Mouse (Mus musculus): ENCODE results near the gene Ggact.

The Ggact gene

DNA sequence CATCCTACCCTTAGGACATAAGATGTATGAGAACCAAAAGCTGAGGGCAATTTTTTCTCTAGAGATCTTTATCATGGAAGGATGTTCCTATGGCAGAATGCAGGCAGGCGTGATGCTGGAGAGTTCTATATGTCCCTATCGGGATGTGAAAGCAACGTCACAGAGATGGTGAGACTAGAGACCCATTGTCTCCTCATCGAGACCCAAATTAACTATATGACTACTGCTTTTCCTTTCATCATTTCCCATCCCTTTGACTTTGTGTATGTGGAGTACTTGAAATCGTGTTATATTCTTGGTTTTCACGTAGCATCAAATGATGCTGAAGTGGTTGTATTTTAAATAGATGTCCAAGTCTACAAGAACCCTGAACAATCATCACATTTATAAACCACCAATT, at the start of gene Ggact:
TSS of gene Ggact (minus strand) at position 101 of the 400 bp plus-strand sequence.
- CTCF ChIA-PET: no interaction called here

DNA sequence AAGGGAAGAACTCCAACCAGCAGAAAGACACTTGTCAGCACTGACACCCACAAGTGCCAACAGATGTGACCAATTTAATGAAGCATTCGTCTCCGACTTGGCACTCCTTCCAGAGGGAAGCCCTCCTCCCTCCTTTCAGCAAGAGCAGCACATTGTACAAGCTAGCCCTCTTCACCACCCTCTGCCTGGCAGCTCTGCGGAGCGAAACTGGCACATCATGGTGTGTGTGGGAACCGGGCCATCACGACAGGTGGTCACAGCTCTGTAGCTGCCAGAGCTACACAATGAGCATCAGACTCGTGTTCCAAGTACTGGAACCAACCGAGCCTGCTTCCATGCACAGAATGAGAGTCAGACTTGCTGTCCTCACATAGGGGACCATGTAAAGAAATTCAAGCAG, 44.4 kb upstream of the Ggact start:
- CTCF ChIA-PET: no interaction called here

DNA sequence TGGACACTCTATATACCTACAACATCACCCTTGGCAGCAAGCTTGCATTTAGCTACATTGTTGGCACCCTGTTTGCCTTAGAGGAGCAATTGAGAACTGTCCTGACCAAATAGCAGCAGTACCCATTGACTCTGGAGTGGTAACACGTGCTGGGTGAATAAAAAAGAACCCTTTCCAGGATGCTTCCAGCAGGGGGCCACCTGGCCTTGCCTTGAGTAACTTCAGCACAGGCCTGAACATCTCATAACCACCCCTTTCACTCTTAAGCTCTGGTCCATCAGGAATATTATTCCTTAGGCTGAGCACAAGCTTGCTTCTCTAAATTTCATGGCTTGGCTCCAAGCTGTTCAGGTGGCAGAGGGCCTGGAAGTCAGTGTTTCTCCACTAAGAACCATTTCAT, 39.8 kb upstream of the Ggact start:
- CTCF ChIA-PET: interaction anchor here (0.5 kb wide), 1 partner anchor 16 kb away, joined by 6 read pairs; no protein-coding TSS in a partner anchor

DNA sequence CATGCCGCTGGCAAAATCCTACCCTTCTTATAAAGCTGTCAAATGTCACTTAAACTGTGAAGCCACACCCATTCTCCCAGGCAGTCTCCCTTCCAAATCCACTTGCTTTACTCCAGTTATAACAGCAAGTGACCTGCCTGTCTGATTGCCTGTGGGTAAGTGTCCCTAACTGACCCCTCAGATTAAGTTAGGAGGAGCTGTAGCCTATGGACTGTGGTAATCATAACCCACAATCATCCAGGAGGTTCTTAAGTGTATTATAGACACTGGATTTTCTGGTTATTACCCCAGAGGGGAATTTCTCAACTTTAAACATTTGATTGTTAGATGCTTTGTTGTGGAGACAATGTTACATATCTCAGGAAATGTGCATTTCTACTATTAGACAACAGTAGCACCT, 39.0 kb upstream of the Ggact start:
- CTCF ChIA-PET: interaction anchor here (0.6 kb wide), 1 partner anchor 103 kb away, joined by 3 read pairs; no protein-coding TSS in a partner anchor

DNA sequence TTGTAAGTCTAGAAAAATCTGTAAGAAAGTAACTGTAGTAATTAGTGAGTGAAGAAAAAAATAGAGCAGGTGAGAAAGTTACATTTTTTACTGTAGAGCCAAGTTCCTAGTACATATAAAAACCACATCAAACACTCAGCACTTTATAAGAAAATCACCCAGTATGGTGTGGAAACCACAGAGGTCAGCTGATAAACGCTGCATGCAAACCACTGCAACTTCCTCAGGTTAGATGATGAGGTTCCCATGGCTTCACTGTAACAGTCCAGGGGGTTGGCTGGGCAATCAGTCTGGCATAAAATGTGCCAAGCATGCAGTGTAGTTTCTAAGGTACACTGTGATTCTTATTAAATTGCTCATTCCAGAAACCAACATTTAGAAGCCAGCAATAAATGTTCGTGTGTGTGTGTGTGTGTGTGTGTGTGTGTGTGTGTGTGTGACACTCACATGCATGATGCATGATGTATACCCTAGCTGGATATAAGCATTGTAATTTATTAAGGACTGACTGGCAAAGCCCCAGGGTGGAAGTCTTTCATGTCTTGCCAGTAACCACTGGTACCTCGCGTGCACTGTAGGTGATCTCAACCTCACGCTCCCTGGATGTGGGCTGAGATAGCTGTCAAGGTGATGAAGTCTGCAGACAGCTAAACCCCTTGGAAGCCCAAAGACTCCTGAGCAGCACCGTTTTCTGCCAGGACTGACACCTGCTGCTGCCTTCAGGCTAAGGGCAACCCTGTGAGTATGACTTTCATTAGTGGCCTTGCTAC, 38.3 kb upstream of the Ggact start:
- CTCF ChIA-PET: interaction anchor here (0.6 kb wide), 1 partner anchor 104 kb away, joined by 3 read pairs; no protein-coding TSS in a partner anchor

DNA sequence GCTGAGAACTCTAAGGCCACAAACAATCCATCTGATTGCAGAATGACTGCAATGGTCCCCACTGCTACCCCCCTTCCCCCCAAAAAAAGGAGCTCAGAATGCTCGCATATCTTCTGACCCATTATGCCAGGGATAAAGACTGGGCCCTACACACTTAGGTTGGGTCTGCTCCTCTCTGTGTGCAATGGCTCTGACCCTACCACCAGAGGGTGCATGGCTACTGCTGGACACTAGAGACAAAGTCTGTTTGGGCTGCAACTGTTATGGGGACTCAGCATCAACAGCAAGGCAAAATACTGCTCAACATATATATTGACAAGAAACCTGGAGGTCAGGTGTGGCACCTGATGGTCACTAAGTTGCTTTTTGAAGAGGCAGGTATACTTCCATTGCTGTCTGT, 37.4 kb upstream of the Ggact start:
- CTCF ChIA-PET: no interaction called here

DNA sequence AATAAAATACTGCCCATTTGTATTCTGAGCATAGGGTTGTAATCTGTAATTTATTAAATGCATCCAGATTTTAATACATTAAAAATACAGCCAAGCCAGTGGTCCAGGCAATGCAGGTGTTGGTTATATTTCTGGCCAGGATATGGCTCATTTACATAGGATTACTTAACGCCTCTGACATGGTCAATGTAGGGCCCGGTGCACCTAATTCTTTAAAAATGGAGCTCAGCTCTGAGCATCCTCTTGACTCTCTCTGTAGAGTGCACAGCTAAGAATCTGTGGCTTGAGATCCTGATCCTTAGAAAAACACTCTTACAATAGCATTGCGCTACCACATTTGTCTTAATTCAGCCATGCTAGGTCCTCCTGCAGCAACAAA, 29.9 kb upstream of the Ggact start:
- CTCF ChIA-PET: no interaction called here

DNA sequence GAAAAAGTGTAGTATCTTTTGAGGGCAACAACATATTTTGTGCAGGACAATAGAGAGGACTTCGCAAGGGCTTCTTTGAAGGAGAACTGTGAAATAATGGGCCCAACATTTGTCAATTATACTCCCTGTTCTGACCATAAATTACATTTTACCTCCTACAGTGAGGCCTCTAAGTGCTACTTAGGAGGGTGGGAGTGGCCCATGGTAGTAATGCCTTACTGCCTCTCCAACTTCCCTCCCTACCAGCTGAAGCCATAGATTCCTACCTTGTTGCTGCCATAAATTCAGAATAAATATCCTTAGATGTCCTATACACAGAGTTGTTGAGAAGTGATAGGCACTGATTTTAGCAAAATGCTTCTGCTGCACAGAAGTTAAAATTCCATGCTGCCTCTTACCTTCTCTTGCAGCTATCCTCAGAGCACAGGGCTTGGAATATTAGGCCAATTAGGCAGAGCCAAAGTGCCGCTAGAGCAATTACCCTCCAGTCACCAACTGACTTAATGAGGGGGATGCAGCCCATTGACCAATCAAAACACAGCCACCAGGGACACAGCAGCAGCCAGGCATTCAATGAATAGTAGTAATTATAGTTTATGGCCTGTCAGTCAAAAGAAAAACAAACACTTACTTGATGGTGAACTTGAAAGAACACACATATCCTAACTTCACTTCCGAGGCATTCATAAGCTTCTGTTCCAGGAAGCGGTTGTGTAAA, 29.4 kb upstream of the Ggact start:
- CTCF ChIA-PET: no interaction called here

DNA sequence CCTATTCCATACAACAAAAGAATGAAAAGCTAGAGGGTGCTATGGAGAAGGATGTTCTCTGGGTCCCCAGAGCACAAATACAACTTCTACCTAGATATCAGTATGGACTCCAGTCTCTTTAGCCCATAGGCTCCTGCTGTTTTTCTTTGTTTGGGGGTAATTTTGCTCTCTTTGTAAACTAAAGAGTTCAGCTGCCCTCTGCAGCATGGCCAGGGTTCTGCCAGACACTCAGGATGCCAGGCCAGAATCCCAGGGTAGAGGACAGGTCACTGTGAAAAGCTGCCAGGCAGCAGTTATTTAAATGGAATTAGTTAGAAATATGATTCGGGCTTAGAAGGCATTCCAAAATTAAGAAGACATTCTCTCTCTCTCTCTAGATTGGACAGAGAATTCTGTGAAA, 22.9 kb upstream of the Ggact start:
- CTCF ChIA-PET: interaction anchor here (0.7 kb wide), 1 partner anchor 419 kb away, joined by 7 read pairs; no protein-coding TSS in a partner anchor

DNA sequence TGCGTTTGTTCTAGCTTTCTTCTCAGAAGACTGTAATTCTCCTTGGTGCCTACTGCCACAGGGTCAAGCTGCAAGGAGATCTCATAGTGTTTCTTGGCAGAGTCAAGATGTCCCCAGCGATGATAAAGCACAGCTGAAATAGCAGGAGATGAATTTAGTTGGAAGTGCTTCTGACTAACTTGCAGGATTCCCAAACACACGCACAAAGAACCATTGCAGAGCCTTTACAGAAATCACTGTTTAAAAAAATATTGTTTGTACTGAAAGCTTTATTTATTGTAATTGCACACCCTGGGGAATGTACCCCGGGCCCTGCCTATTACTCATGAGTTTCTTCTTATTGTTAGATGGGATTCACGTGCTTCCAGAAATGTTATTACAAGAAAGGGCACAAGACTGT, 6.5 kb upstream of the Ggact start:
- CTCF ChIA-PET: no interaction called here

DNA sequence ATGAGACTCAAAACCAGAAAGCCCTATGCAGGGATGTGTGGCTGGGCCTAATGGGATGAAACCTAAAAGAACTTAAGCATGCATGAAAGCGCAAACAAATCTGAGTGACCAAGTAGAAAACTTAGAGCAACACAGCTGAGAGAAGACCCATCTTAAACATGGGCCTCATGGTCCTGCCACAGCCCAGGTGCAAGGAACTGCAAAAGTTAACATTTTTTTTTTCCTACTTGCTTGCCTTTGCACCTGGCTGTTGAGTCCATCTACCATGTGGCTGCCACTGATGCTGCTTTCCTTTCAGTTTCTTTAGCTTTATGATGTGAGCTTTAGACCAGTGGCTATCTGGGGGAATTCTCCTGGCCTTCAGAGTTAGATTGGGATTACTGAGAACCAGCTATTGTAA, 4.1 kb upstream of the Ggact start:
- CTCF ChIA-PET: no interaction called here

DNA sequence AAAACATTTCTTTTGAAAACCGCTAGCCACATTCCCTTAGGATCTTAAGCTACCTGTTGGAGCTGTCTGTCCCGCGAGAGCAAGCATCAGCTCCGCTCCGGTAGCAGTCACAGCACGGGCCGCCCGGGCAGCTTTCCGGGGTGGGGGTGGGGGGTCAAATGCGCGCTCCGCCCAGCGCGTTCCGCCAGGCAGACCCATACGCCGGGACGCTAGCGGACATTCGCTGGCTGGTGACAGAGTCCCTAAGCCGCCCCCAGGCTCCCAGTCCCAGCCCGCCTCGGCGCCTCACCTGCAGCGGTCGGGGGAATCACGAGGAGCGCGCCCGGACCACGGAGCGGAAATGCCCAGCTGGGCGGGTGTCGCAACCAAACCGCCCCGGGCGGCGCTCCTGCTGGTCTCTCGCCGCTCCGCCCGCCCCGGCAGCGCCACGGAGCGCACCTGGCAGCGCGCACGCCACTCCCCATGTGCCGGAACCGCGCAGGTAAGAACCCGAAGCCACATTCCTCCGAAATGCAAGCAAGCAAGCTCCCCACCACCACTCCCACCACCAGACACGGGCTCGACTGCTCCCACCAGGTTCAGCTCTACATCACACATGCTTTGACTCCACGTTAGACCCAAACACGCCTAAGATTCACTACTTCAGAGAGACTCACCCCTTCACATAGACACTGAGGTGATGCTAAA, 602 bp downstream of the Ggact start:
- CTCF ChIA-PET: interaction anchor here (1.2 kb wide), 1 partner anchor 758 kb away, joined by 3 read pairs; no protein-coding TSS in a partner anchor

DNA sequence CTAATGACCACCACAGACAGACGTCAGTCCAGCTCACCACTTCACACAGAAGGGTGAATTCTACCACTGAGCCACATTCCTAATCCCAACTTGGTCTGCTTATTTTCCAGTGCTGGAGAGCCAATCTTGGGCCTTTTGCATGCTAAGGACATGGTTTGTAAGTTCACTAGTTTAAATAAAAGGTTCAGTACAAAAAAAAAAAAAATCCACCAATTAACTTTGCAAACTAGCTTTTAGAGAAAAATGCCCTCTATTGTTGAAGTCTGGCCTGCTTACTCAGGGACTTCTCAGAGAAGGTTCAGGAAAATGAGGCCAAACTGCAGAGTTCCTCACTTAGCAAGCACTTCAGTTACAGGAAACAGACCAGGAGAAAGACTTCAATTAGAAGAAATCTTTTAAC, 1.4 kb downstream of the Ggact start:
- CTCF ChIA-PET: interaction anchor here (1.2 kb wide), 1 partner anchor 757 kb away, joined by 3 read pairs; no protein-coding TSS in a partner anchor

DNA sequence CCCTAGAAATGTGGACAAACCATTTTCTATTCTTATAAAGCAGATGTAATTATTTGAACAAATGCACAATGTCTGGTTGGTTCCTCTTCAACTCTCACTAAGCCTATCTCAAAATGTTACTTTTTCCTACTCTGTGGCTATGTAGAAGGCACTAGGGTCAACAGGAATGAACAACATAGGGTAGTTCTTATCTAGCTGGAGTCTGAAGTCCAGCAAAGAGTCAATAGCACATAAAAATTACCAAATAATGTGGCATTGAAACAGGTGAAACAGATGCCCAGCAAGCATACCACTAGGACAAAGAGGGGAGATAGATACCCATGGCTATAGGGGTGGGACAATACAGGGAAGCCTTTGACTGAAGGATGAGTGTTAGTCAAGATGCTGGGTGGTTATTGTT, 2.3 kb downstream of the Ggact start:
- CTCF ChIA-PET: interaction anchor here (0.6 kb wide), 1 partner anchor 26 kb away, joined by 4 read pairs; no protein-coding TSS in a partner anchor

DNA sequence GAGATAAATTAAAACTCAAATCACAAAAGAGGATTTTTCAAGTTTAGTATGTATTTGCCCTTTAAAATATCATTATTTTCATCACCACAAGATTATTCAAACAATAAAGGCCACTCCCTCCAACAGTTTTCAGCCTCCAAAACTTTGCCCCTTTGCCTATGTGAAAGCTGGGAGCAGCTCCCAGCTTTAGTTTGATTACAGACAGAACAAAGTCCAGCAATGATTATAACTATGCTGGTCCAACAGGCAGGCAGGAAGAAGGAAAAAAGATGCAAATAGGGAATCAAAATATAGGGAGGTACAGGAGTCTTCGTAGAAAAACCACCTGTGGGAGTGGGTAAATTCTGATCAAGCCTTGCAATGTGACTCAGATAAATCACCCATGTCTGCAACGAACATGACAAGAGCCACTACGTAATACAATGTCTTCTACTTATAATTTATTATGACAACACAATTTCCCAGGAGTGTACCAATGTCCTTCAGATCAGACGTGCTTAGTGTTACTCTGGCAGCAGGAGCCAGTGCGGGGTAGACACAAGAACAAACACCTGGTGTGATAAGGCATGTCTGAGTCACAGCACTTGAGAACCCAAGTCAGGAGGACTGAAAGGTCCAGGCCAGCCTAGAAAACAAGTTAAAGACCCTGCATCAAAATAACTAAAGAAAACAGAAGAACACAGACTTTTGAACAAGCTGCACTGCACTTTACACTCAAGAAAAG, 4.0 kb downstream of the Ggact start:
- CTCF ChIA-PET: interaction anchor here (0.7 to 0.8 kb wide), 2 partner anchors 804 to 1296 kb away, joined by 3 to 8 read pairs; no protein-coding TSS in a partner anchor

DNA sequence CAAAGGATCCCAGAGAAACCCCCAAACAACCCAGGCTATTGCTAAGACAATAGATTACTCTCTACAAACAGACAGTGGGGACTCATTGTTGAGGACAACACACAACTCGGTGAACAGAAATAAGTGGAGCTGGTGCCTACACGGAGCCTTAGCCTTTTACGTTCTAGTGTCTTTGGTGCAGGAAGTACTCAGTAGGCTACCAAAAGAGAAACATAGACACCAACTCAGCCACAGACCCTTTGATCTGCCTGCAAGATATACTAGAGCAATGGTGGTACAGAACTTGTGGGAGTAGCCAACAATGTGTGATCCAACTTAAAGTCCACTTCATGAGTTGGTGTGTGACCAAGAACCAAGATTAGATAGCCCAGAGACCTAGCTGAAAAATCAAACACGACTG, 5.5 kb downstream of the Ggact start:
- CTCF ChIA-PET: interaction anchor here (0.7 kb wide), 1 partner anchor 12 kb away, joined by 3 read pairs; no protein-coding TSS in a partner anchor

DNA sequence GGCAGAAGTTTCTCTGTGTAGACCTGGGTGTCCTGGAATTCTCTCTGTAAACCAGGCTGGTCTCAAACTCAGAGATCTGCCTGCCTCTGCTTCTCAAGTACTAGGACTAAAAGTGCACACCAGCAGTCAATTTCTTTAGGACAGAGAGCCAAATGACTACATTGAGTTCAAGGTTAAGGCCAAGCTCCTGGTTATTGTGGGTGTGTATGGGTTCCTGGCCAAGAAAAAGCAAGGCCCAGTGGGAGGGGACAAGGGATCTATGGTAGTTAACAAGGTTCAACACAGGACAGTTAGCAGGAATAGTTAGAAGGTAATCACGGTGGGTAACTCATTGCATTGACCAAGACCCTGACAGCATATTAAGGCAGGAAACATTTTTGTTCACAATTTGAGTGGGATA, 8.6 kb downstream of the Ggact start:
- CTCF ChIA-PET: no interaction called here

DNA sequence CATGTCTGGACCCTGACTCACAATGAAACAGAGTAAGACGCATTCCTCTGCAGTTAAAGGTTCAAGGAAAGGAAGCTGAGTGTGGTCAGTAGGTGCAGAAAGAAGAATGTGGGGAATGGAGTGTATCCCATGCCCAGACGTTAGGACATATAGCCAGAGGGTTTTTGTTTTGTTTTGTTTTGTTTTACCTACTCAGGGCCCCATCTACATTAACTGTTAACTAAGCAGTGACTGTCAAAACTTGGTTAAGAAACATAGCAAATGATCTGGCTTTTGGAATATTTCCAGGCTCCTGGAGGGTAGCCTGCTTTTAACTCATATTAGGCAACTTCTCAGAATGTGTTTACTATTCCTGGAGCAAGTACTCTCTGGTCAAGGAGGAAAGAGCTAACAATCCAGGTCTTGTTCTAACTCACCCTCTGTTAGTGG, 9.6 kb downstream of the Ggact start:
- CTCF ChIA-PET: no interaction called here

DNA sequence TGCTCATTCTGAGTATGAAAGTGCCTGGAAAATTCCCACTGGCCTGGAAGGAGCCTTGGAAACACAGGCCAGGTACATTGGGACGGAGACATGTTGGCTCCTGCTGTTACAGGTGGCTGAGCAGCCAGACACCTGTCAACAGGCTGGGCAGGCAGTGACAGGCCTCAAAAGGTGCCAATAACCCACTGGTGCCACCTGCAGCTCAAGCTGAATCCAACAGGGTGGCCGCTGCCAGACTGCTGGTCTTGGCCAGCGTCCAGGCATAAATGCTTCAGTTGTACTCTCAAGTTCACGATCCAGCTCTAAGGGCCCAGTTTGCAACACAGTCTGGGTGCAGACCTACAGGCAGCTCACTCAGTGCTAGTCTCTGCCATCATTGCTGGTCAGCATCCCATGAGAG, 10.7 kb downstream of the Ggact start:
- CTCF ChIA-PET: no interaction called here

DNA sequence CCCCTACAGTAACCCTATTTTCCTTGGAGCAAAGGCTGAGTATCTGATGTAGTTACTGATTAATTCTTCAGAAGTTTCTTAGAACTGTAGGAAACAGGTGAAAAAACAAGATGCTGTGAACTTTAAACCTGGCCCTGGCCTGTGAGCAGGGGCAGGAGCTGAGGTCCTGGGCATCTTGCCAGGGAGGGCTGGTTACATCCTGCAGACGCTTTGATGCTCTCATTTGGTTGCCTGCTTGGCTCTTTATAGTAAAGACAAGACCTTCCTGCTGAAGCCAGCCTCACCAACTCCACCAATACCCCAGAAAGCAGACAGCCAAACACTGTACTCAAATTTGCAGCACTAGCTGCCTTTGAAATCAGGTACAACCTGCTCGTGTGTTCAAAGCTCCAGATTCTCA, 11.4 kb downstream of the Ggact start:
- CTCF ChIA-PET: no interaction called here

DNA sequence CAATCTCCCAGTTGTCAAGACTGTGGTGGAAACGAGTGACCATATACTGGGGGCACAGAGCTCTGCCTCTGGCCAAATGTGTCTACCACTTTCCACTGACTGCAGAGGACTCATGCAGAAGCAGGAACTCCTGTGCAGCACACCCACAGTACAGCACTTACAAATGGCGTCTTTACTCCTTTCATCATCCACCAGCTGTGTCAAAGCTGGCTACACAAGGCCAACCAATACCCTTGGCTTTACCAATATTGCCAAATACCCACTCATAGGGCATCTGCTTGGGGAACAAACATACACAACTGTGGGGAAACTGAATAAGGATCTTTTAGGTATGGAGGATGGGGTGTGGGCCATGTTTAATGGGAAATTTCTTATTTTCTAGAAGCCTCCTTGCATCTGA, 11.8 kb downstream of the Ggact start:
- CTCF ChIA-PET: no interaction called here

DNA sequence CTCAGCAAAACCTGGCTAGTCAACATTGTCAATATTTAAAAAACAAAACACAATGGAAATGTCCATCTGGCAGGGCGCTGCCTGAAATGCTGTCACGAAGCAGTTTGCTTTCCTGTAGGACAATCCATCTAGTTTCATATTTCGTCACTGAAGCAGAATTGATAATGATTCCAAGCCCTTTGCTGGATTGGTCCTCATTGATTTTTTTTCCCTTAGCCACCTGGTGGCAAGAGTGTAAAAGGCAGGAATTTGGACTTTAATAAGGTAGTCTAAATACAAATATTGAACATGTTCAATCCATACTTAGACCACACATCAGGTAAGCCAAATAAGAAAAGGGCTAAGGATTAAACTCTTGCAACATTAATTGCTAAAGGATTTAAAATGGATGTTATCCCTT, 12.4 kb downstream of the Ggact start:
- CTCF ChIA-PET: no interaction called here

All from spleen, embryonic (tissue).